Mouse (Mus musculus): Measurements from ENCODE around the gene Igsf21. TPM values are rescaled to one million over a fixed set of nuclear protein-coding genes. Genes with fewer than 3 reads are reported as not detected.

Gene Igsf21
- polyA plus RNA-seq, 1 experiment from 2014 or later, result 0.07 TPM

GRCm38 (mm10) chr4:140069563-140070330 is 176.8 kb downstream of the Igsf21 start:
- no peak for DNase-seq (ENCODE audit: low spot score)
- no peak overlapping the region for H3K4me3 ChIP-seq (ENCODE audit: low read depth, low read length)
- no peak overlapping the region for H3K27ac ChIP-seq (replicated peaks; ENCODE audit: low read depth, low read length)
- no peak overlapping the region for H3K9ac ChIP-seq (ENCODE audit: low read length)
- no peaks in the 10 kb centered on the region for H3K4me1 ChIP-seq (ENCODE audit: control insufficient read depth, insufficient read depth, low read length)
- no peak overlapping the region for H3K4me2 ChIP-seq (ENCODE audit: low read depth, severe bottlenecking)
- H3K36me3 ChIP-seq (ENCODE audit: control insufficient read depth, insufficient read depth, low read length), result no peaks in the 10 kb centered on the region
- 6% methylated on average over 15 of the region's 15 CpGs for WGBS
- peaks cover 18% of the 10 kb centered on the region for H3K27me3 ChIP-seq (ENCODE audit: control insufficient read depth, insufficient read depth, low read length)
- ATAC-seq (ENCODE audit: insufficient number of reproducible peaks, low FRiP score, low TSS enrichment, low read depth), result no peak
- H3K9me3 ChIP-seq (ENCODE audit: control insufficient read depth, low read length), result no peaks in the 10 kb centered on the region

DNA sequence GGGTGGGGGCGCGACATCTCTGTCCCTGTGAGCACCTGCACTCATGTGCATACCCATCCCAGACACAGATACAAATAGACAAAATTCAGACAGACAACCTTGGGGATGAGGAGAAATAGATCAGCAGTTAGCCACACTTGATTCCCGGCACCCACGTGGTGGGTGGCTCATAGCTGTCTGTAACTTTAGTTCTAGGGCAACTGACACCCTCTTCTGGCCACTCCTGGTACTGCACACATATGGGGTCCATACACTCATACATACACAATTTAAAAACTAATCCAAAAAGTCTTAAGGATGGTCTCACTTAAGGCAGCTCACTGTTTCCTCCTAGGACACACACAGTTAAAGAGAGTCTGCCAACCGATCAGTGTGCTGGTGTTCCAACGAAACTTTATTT is 178.1 kb downstream of the Igsf21 start:
- Histone ChIP-seq H3K4me3 (ENCODE audit: low read depth, low read length) (no peak overlapping the region), H3K27me3 (ENCODE audit: control insufficient read depth, insufficient read depth, low read length) (peaks cover 18% of the 10 kb centered on the region), H3K9me3 (ENCODE audit: control insufficient read depth, low read length) (no peaks in the 10 kb centered on the region), H3K9ac (ENCODE audit: low read length) (no peak overlapping the region), H3K27ac (replicated peaks; ENCODE audit: low read depth, low read length) (no peak overlapping the region), H3K4me2 (ENCODE audit: low read depth, severe bottlenecking) (no peak overlapping the region), H3K4me1 (ENCODE audit: control insufficient read depth, insufficient read depth, low read length) (no peaks in the 10 kb centered on the region), H3K36me3 (ENCODE audit: control insufficient read depth, insufficient read depth, low read length) (no peaks in the 10 kb centered on the region)
- DNase-seq (ENCODE audit: low spot score) (no peak), ATAC-seq (ENCODE audit: insufficient number of reproducible peaks, low FRiP score, low TSS enrichment, low read depth) (no peak)
- WGBS, result 94% methylated on average over 6 of the region's 6 CpGs

GRCm38 (mm10) chr4:140066011-140066410 is 180.6 kb downstream of the Igsf21 start:
- no peak for ATAC-seq (ENCODE audit: insufficient number of reproducible peaks, low FRiP score, low TSS enrichment, low read depth)
- H3K27ac ChIP-seq (replicated peaks; ENCODE audit: low read depth, low read length), result no peak overlapping the region
- no peak overlapping the region for H3K4me2 ChIP-seq (ENCODE audit: low read depth, severe bottlenecking)
- 91% methylated on average over 12 of the region's 12 CpGs for WGBS
- H3K4me3 ChIP-seq (ENCODE audit: low read depth, low read length), result no peak overlapping the region
- no peak overlapping the region for H3K9ac ChIP-seq (ENCODE audit: low read length)
- no peaks in the 10 kb centered on the region for H3K4me1 ChIP-seq (ENCODE audit: control insufficient read depth, insufficient read depth, low read length)
- DNase-seq (ENCODE audit: low spot score), result no peak
- no peaks in the 10 kb centered on the region for H3K9me3 ChIP-seq (ENCODE audit: control insufficient read depth, low read length)
- H3K27me3 ChIP-seq (ENCODE audit: control insufficient read depth, insufficient read depth, low read length), result peaks cover 12% of the 10 kb centered on the region
- no peaks in the 10 kb centered on the region for H3K36me3 ChIP-seq (ENCODE audit: control insufficient read depth, insufficient read depth, low read length)

DNA sequence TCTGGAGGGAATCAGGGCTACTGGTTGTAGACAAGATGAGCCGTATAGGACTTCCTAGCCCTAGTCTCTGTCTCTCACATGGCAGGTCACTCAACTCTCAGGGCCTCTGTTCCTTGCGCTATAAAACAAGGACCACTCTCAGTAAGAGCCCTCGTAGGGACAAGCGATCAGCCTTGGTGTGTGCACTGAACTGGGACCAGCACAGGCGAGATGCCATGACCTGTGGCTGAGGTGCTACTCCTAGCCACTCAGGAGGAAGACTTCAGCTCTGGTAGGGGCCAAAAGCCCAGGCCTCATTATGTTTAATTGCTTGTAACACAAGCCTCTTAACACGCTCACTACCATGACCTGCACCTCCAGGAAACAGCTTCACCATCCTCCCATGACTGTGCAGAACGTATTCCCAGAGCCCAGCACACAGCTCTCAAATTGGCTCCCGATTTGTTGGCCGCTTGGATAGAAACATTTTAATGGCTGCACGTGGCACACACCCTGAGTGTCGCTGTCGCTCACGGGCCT is 183.4 kb downstream of the Igsf21 start:
- no peaks in the 10 kb centered on the region for H3K4me1 ChIP-seq (ENCODE audit: control insufficient read depth, insufficient read depth, low read length)
- ATAC-seq (ENCODE audit: insufficient number of reproducible peaks, low FRiP score, low TSS enrichment, low read depth), result no peak

DNA sequence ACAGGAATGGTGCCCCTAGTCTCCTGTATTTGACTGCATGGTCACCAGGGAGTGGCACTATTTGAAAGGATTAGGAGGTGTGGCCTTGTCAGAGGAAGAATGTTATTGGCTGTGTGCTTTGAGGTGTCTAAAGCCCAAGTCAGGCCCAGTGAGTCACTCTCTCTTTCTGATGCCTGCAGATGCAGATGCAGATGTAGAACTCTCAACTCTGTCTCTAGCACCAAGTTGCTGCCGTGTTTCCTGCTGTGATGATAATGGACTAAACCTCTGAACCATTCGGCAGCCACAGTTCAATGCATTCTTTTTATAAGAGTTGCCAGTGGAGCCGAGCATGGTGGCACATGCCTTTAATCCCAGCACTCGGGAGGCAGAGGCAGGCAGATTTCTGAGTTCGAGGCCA is 186.3 kb downstream of the Igsf21 start:
- 85% methylated on average over 5 of the region's 5 CpGs for WGBS
- ATAC-seq (ENCODE audit: insufficient number of reproducible peaks, low FRiP score, low TSS enrichment, low read depth) (no peak), DNase-seq (ENCODE audit: low spot score) (no peak)
- H3K36me3 ChIP-seq (ENCODE audit: control insufficient read depth, insufficient read depth, low read length), result no peaks in the 10 kb centered on the region
- H3K4me3 ChIP-seq (ENCODE audit: low read depth, low read length), result no peak overlapping the region
- no peak overlapping the region for H3K9ac ChIP-seq (ENCODE audit: low read length)
- no peaks in the 10 kb centered on the region for H3K27me3 ChIP-seq (ENCODE audit: control insufficient read depth, insufficient read depth, low read length)
- no peak overlapping the region for H3K27ac ChIP-seq (replicated peaks; ENCODE audit: low read depth, low read length)
- no peaks in the 10 kb centered on the region for H3K4me1 ChIP-seq (ENCODE audit: control insufficient read depth, insufficient read depth, low read length)
- no peak overlapping the region for H3K4me2 ChIP-seq (ENCODE audit: low read depth, severe bottlenecking)
- H3K9me3 ChIP-seq (ENCODE audit: control insufficient read depth, low read length), result no peaks in the 10 kb centered on the region

More for the DNA sequence above, 183.4 kb downstream of the Igsf21 start:
- no peak overlapping the region for H3K4me3 ChIP-seq (ENCODE audit: low read depth, low read length)
- H3K27me3 ChIP-seq (ENCODE audit: control insufficient read depth, insufficient read depth, low read length), result no peaks in the 10 kb centered on the region
- peak overlapping the region; percentile 19; the same call in 1 of the 2 replicates for H3K9ac ChIP-seq (ENCODE audit: low read length)
- WGBS, result 62% methylated on average over 13 of the region's 13 CpGs
- H3K36me3 ChIP-seq (ENCODE audit: control insufficient read depth, insufficient read depth, low read length), result no peaks in the 10 kb centered on the region
- H3K27ac ChIP-seq (replicated peaks; ENCODE audit: low read depth, low read length), result no peak overlapping the region
- H3K4me2 ChIP-seq (ENCODE audit: low read depth, severe bottlenecking), result no peak overlapping the region
- H3K9me3 ChIP-seq (ENCODE audit: control insufficient read depth, low read length), result no peaks in the 10 kb centered on the region
- no peak for DNase-seq (ENCODE audit: low spot score)

- Histone ChIP-seq H3K9me3 (ENCODE audit: control insufficient read depth, low read length) (no peaks in the 10 kb centered on the region), H3K27ac (replicated peaks; ENCODE audit: low read depth, low read length) (no peak overlapping the region), H3K27me3 (ENCODE audit: control insufficient read depth, insufficient read depth, low read length) (no peaks in the 10 kb centered on the region), H3K9ac (ENCODE audit: low read length) (no peak overlapping the region), H3K4me3 (ENCODE audit: low read depth, low read length) (no peak overlapping the region), H3K4me1 (ENCODE audit: control insufficient read depth, insufficient read depth, low read length) (no peaks in the 10 kb centered on the region), H3K4me2 (ENCODE audit: low read depth, severe bottlenecking) (no peak overlapping the region), H3K36me3 (ENCODE audit: control insufficient read depth, insufficient read depth, low read length) (no peaks in the 10 kb centered on the region)
- DNase-seq (ENCODE audit: low spot score) (no peak), ATAC-seq (ENCODE audit: insufficient number of reproducible peaks, low FRiP score, low TSS enrichment, low read depth) (no peak)
- 76% methylated on average over 7 of the region's 7 CpGs for WGBS
Observed at GRCm38 (mm10) chr4:140053042-140053441, 193.5 kb downstream of the Igsf21 start.

GRCm38 (mm10) chr4:140052575-140052974 is 194.0 kb downstream of the Igsf21 start:
- Histone ChIP-seq H3K4me3 (ENCODE audit: low read depth, low read length) (no peak overlapping the region), H3K36me3 (ENCODE audit: control insufficient read depth, insufficient read depth, low read length) (no peaks in the 10 kb centered on the region), H3K9ac (ENCODE audit: low read length) (no peak overlapping the region), H3K27me3 (ENCODE audit: control insufficient read depth, insufficient read depth, low read length) (no peaks in the 10 kb centered on the region), H3K9me3 (ENCODE audit: control insufficient read depth, low read length) (no peaks in the 10 kb centered on the region), H3K4me1 (ENCODE audit: control insufficient read depth, insufficient read depth, low read length) (no peaks in the 10 kb centered on the region), H3K4me2 (ENCODE audit: low read depth, severe bottlenecking) (no peak overlapping the region), H3K27ac (replicated peaks; ENCODE audit: low read depth, low read length) (no peak overlapping the region)
- WGBS, result 61% methylated on average over 11 of the region's 11 CpGs
- ATAC-seq (ENCODE audit: insufficient number of reproducible peaks, low FRiP score, low TSS enrichment, low read depth) (no peak), DNase-seq (ENCODE audit: low spot score) (no peak)

DNA sequence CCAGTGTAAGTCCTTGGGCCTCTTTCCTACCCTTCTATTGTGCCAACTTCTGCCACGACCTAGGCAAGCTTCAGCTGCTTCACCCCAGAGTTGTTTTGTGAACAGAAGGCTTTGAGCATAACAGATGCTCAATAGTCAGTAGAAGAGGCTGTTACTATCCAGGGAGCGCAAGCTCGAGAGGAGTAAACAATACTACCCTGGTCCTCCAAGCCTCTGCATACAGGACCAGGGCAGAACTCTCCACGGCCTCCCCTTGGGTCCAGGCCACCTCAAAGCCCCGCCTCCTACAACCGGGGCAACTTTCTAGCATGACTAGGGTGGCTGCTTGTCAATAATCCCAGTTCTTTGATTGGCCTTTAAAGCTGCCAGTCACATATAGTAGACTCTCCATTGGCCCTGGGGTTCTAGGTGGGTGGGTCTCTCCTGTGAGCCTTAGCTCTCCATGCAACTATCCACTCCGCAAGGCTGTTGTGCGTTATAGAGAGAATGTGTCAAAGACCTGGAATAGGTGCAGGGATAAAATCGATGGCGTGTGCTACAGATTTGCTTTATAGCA is 198.7 kb downstream of the Igsf21 start:
- 70% methylated on average over 10 of the region's 10 CpGs for WGBS
- no peaks in the 10 kb centered on the region for H3K9me3 ChIP-seq (ENCODE audit: control insufficient read depth, low read length)
- H3K4me1 ChIP-seq (ENCODE audit: control insufficient read depth, insufficient read depth, low read length), result no peaks in the 10 kb centered on the region
- H3K4me3 ChIP-seq (ENCODE audit: low read depth, low read length), result no peak overlapping the region
- H3K27ac ChIP-seq (replicated peaks; ENCODE audit: low read depth, low read length), result no peak overlapping the region
- DNase-seq (ENCODE audit: low spot score) (no peak), ATAC-seq (ENCODE audit: insufficient number of reproducible peaks, low FRiP score, low TSS enrichment, low read depth) (no peak)
- no peak overlapping the region for H3K9ac ChIP-seq (ENCODE audit: low read length)
- H3K4me2 ChIP-seq (ENCODE audit: low read depth, severe bottlenecking), result no peak overlapping the region
- H3K27me3 ChIP-seq (ENCODE audit: control insufficient read depth, insufficient read depth, low read length), result no peaks in the 10 kb centered on the region
- no peaks in the 10 kb centered on the region for H3K36me3 ChIP-seq (ENCODE audit: control insufficient read depth, insufficient read depth, low read length)

Data from limb, embryonic 11.5 days (tissue).